Mouse (Mus musculus): ENCODE measurements at regions not wholly inside any gene's neighbourhood (a gene's known extent, or its start where the extent isn't known, plus 50 kb on each side); places are given as distances from the start of the nearest gene placed in this dataset.

GRCm38 (mm10) chr17:16004871-16005575 lies 174.2 kb upstream of the Rgmb start:
- Histone ChIP-seq H3K36me3 (ENCODE audit: control insufficient read depth in 1 of 2, insufficient read depth in 2 of 2, low read length in 2 of 2) (no peaks in the 10 kb centered on the region), H3K79me2 (ENCODE audit: control insufficient read depth, insufficient read depth, low read length, poor library complexity) (no peaks in the 10 kb centered on the region), H3K27me3 (ENCODE audit: control insufficient read depth in 1 of 2, insufficient read depth in 2 of 2, low read length in 2 of 2) (no peaks in the 10 kb centered on the region), H3K27ac (ENCODE audit: control insufficient read depth, low read depth, low read length) (no peak overlapping the region), H3K9me3 (replicated peaks; ENCODE audit: insufficient read depth, low read length) (no peaks in the 10 kb centered on the region), H3K4me1 (ENCODE audit: control insufficient read depth in 1 of 2, insufficient read depth in 2 of 2, low read length in 2 of 2) (no peaks in the 10 kb centered on the region), H3K4me3 (ENCODE audit: control insufficient read depth in 1 of 2, insufficient read depth in 1 of 2, low read depth in 2 of 2, low read length in 2 of 2) (no peak overlapping the region), H3K9ac (ENCODE audit: control insufficient read depth, low read depth, low read length, poor library complexity, severe bottlenecking) (no peak overlapping the region)
- DNase-seq (ENCODE audit: low read depth, low spot score) = no peak
- no peak for TF ChIP-seq MAZ (IDR thresholded peaks at IDR 0.05; ENCODE audit: low read depth, low read length)

DNA sequence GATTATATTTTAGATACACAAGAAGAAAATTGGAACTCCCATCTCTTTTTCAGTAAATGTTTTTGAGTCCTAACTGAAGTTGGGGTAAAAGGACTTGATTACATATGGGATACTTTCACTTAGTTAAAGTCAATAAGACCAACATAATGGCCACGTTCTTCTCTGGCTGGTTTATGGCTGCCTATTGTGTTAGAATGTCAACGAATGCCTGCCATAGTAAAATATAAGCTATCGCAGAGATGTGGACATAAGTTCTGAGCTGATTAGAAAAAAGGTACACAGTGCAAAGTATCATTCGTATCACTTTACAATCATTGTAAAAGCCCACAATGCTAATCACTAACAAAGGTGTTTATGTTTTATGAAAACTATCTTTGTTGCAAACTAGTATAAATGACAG lies 173.2 kb upstream of the Rgmb start:
- TF ChIP-seq ELF1 (IDR thresholded peaks at IDR 0.05; ENCODE audit: low read depth, low read length) (no peak), NELFE (IDR thresholded peaks at IDR 0.05; ENCODE audit: low read depth, low read length) (no peak), NRF1 (IDR thresholded peaks at IDR 0.05; ENCODE audit: insufficient read depth, low read depth, low read length, poor library complexity, severe bottlenecking) (no peak), POLR2A (IDR thresholded peaks at IDR 0.05; ENCODE audit: control insufficient read depth in 1 of 2, insufficient read depth in 1 of 2, low read depth in 1 of 2, low read length in 2 of 2, poor library complexity in 1 of 2) (no peak), RCOR1 (IDR thresholded peaks at IDR 0.05; ENCODE audit: low read depth, low read length) (no peak)
- Histone ChIP-seq H3K79me2 (ENCODE audit: control insufficient read depth, insufficient read depth, low read length, poor library complexity) (no peaks in the 10 kb centered on the region), H3K4me3 (ENCODE audit: control insufficient read depth in 1 of 2, insufficient read depth in 1 of 2, low read depth in 2 of 2, low read length in 2 of 2) (no peak overlapping the region), H3K27ac (ENCODE audit: control insufficient read depth, low read depth, low read length) (no peak overlapping the region), H3K4me1 (ENCODE audit: control insufficient read depth in 1 of 2, insufficient read depth in 2 of 2, low read length in 2 of 2) (no peaks in the 10 kb centered on the region), H3K9ac (ENCODE audit: control insufficient read depth, low read depth, low read length, poor library complexity, severe bottlenecking) (no peak overlapping the region), H3K27me3 (ENCODE audit: control insufficient read depth in 1 of 2, insufficient read depth in 2 of 2, low read length in 2 of 2) (no peaks in the 10 kb centered on the region), H3K9me3 (replicated peaks; ENCODE audit: insufficient read depth, low read length) (no peaks in the 10 kb centered on the region), H3K36me3 (ENCODE audit: control insufficient read depth in 1 of 2, insufficient read depth in 2 of 2, low read length in 2 of 2) (no peaks in the 10 kb centered on the region)
- DNase-seq (ENCODE audit: low read depth, low spot score) = no peak

DNA sequence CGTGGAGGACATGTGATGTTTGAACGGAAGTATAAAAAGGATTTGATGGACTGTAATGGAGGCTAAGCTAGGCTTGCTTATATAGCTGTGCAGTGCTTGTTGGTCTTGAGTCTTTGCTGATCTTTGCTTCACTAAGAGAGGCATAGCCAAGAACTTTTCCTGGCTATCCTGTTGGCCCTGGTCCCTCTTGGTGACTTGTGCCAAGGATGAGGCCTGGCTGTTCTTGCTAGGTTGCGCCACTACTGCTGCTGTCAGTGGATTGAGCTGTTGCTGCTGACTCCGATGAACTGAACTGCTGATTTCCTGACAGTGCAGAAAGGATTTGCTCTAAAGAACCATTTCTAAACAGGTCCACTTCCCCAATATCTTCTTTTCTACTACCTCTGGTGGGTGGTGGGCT lies 167.9 kb upstream of the Rgmb start:
- Histone ChIP-seq H3K27me3 (ENCODE audit: control insufficient read depth in 1 of 2, insufficient read depth in 2 of 2, low read length in 2 of 2) (no peaks in the 10 kb centered on the region), H3K27ac (ENCODE audit: control insufficient read depth, low read depth, low read length) (no peak overlapping the region), H3K9me3 (replicated peaks; ENCODE audit: insufficient read depth, low read length) (no peaks in the 10 kb centered on the region), H3K4me3 (ENCODE audit: control insufficient read depth in 1 of 2, insufficient read depth in 1 of 2, low read depth in 2 of 2, low read length in 2 of 2) (no peak overlapping the region), H3K4me1 (ENCODE audit: control insufficient read depth in 1 of 2, insufficient read depth in 2 of 2, low read length in 2 of 2) (no peaks in the 10 kb centered on the region), H3K9ac (ENCODE audit: control insufficient read depth, low read depth, low read length, poor library complexity, severe bottlenecking) (no peak overlapping the region), H3K79me2 (ENCODE audit: control insufficient read depth, insufficient read depth, low read length, poor library complexity) (no peaks in the 10 kb centered on the region), H3K36me3 (ENCODE audit: control insufficient read depth in 1 of 2, insufficient read depth in 2 of 2, low read length in 2 of 2) (no peaks in the 10 kb centered on the region)
- TF ChIP-seq MAZ (IDR thresholded peaks at IDR 0.05; ENCODE audit: low read depth, low read length) (no peak), SMC3 (IDR thresholded peaks at IDR 0.05; ENCODE audit: low read depth, low read length) (no peak), RCOR1 (IDR thresholded peaks at IDR 0.05; ENCODE audit: low read depth, low read length) (no peak), CHD1 (IDR thresholded peaks at IDR 0.05; ENCODE audit: low read depth, low read length) (no peak), TCF12 (IDR thresholded peaks at IDR 0.05; ENCODE audit: low read depth, low read length) (no peak), ZNF384 (IDR thresholded peaks at IDR 0.05; ENCODE audit: low read depth, low read length) (no peak), NELFE (IDR thresholded peaks at IDR 0.05; ENCODE audit: low read depth, low read length) (no peak), MXI1 (IDR thresholded peaks at IDR 0.05; ENCODE audit: low read depth, low read length) (no peak), EP300 (IDR thresholded peaks at IDR 0.05; ENCODE audit: low read depth in 1 of 2, low read length in 2 of 2) (no peak), MYB (IDR thresholded peaks at IDR 0.05; ENCODE audit: low read depth, low read length) (no peak), TAL1 (IDR thresholded peaks at IDR 0.05; ENCODE audit: low read length) (no peak), UBTF (IDR thresholded peaks at IDR 0.05; ENCODE audit: borderline replicate concordance, insufficient read depth, low read depth, low read length) (no peak), NRF1 (IDR thresholded peaks at IDR 0.05; ENCODE audit: insufficient read depth, low read depth, low read length, poor library complexity, severe bottlenecking) (no peak), USF1 (IDR thresholded peaks at IDR 0.05; ENCODE audit: low read depth, low read length) (no peak)
- no peak for DNase-seq (ENCODE audit: low read depth, low spot score)
